Comparison of ENCODE assay signal across 18 mouse cellular contexts in genomic region chr2:128331681-128332080, GRCm38 (mm10).
DNase-seq lines count a peak whose midpoint lies in the region; ATAC-seq lines count a peak whose summit lies in the region.
"Had no signal": no experiment of that assay in that cellular context is flagged by ENCODE, and none has a peak within 500 bp of the region (broad histone marks: within the 10 kb centered on the region; RNA-seq: fewer than 3 reads in every experiment).

No protein-coding gene starts in this region.

- no peaks in the 10 kb centered on the region for H3K36me3 ChIP-seq in embryonic facial prominence, embryonic 11.5 days (replicated peaks; ENCODE audit: control insufficient read depth, insufficient read depth, low read depth, low read length)
- H3K36me3 ChIP-seq in embryonic facial prominence, embryonic 10.5 days (replicated peaks), result no peaks in the 10 kb centered on the region
- no peaks in the 10 kb centered on the region for H3K36me3 ChIP-seq in kidney, embryonic 16.5 days (ENCODE audit: insufficient read depth, low read length)
- no peaks in the 10 kb centered on the region for H3K36me3 ChIP-seq in kidney, embryonic 15.5 days
- H3K36me3 ChIP-seq: embryonic facial prominence, embryonic 15.5 days had no signal

- no peaks in the 10 kb centered on the region for H3K27me3 ChIP-seq in embryonic facial prominence, embryonic 11.5 days (ENCODE audit: control insufficient read depth, insufficient read depth, low read length)
- H3K27me3 ChIP-seq in embryonic facial prominence, embryonic 10.5 days (replicated peaks; ENCODE audit: low read depth, poor library complexity, severe bottlenecking), result 0 out of 2 replicates have a peak, but pooled peaks cover 9% of the 10 kb centered on the region
- no peaks in the 10 kb centered on the region for H3K27me3 ChIP-seq in kidney, embryonic 16.5 days (ENCODE audit: insufficient read depth, low read length)
- peaks cover 13% of the 10 kb centered on the region for H3K27me3 ChIP-seq in kidney, embryonic 15.5 days
- H3K27me3 ChIP-seq: embryonic facial prominence, embryonic 15.5 days had no signal

- ATAC-seq in embryonic facial prominence, embryonic 11.5 days (replicated peaks; ENCODE audit: insufficient number of reproducible peaks, low FRiP score, low TSS enrichment, low read depth), result 0 out of 2 replicates have a peak, but pooled peaks have one; percentile 32
- ATAC-seq in kidney, embryonic 16.5 days (ENCODE audit: low FRiP score, low TSS enrichment), result no peak
- ATAC-seq in kidney, embryonic 15.5 days (replicated peaks; ENCODE audit: low FRiP score), result no peak
- no peak for ATAC-seq in erythroblast, adult 5-6 weeks (replicated peaks; ENCODE audit: low FRiP score, poor library complexity, severe bottlenecking)

- H3K4me1 ChIP-seq in embryonic facial prominence, embryonic 11.5 days (ENCODE audit: control insufficient read depth, insufficient read depth, low read length), result peaks cover 10% of the 10 kb centered on the region; the same call in 1 of the 2 replicates
- H3K4me1 ChIP-seq in embryonic facial prominence, embryonic 10.5 days, result peaks cover 56% of the 10 kb centered on the region
- peaks cover 19% of the 10 kb centered on the region; the same call in 1 of the 2 replicates for H3K4me1 ChIP-seq in kidney, embryonic 16.5 days (ENCODE audit: insufficient read depth, low read length)
- peaks cover 37% of the 10 kb centered on the region for H3K4me1 ChIP-seq in kidney, embryonic 15.5 days

- DNase-seq in embryonic facial prominence, embryonic 11.5 days (ENCODE audit: low spot score), result no peak
- no peak for DNase-seq in embryonic facial prominence, embryonic 10.5 days (ENCODE audit: low spot score)
- peak; percentile 5 for DNase-seq in urinary bladder, adult 2 months (ENCODE audit: low spot score)
- no peak for DNase-seq in urinary bladder, postnatal 36 days (ENCODE audit: low spot score in 2 of 2)
- no peak for DNase-seq in yolk sac, embryonic 10.5 days (ENCODE audit: low spot score)
- DNase-seq: cerebellum, adult 9-11 months; heart, adult 2 months; layer of hippocampus, postnatal 36 days; left cerebral cortex, postnatal 4 days; lung, embryonic 14.5 days; right cerebral cortex, adult 18-20 months; spleen, adult 18-20 months; thymus, adult 18-20 months had no signal

- 71% methylated on average over 8 of the region's 8 CpGs for WGBS in embryonic facial prominence, embryonic 11.5 days
- WGBS in embryonic facial prominence, embryonic 10.5 days, result 73% methylated on average over 8 of the region's 8 CpGs
- 45% methylated on average over 8 of the region's 8 CpGs for WGBS in kidney, embryonic 16.5 days
- WGBS in kidney, embryonic 15.5 days, result 47% methylated on average over 8 of the region's 8 CpGs

- no peak overlapping the region for H3K27ac ChIP-seq in embryonic facial prominence, embryonic 11.5 days (replicated peaks; ENCODE audit: low read depth, low read length)
- H3K27ac ChIP-seq in embryonic facial prominence, embryonic 10.5 days (replicated peaks), result no peak overlapping the region
- no peak overlapping the region for H3K27ac ChIP-seq in kidney, embryonic 16.5 days (ENCODE audit: low read length)
- no peak overlapping the region for H3K27ac ChIP-seq in kidney, embryonic 15.5 days
- H3K27ac ChIP-seq: embryonic facial prominence, embryonic 15.5 days; heart, adult 2 months had no signal

- no peaks in the 10 kb centered on the region for H3K9me3 ChIP-seq in embryonic facial prominence, embryonic 11.5 days (replicated peaks; ENCODE audit: control insufficient read depth, low read length)
- no peaks in the 10 kb centered on the region for H3K9me3 ChIP-seq in embryonic facial prominence, embryonic 10.5 days
- H3K9me3 ChIP-seq in kidney, embryonic 16.5 days (ENCODE audit: low read length), result no peaks in the 10 kb centered on the region
- no peaks in the 10 kb centered on the region for H3K9me3 ChIP-seq in kidney, embryonic 15.5 days (replicated peaks)
- H3K9me3 ChIP-seq: embryonic facial prominence, embryonic 15.5 days had no signal

- H3K4me3 ChIP-seq in embryonic facial prominence, embryonic 11.5 days (ENCODE audit: low read depth, low read length), result no peak overlapping the region
- H3K4me3 ChIP-seq in embryonic facial prominence, embryonic 10.5 days, result no peak overlapping the region
- H3K4me3 ChIP-seq in kidney, embryonic 16.5 days (ENCODE audit: low read length), result no peak overlapping the region
- H3K4me3 ChIP-seq in kidney, embryonic 15.5 days (replicated peaks), result no peak overlapping the region
- H3K4me3 ChIP-seq: embryonic facial prominence, embryonic 15.5 days; heart, adult 2 months had no signal

- no peak overlapping the region for H3K4me2 ChIP-seq in embryonic facial prominence, embryonic 11.5 days (ENCODE audit: low read depth, low read length)
- H3K4me2 ChIP-seq in kidney, embryonic 16.5 days (replicated peaks; ENCODE audit: low read depth, low read length), result peak overlapping the region; percentile 6; the same call in 1 of the 2 replicates
- H3K4me2 ChIP-seq in kidney, embryonic 15.5 days, result no peak overlapping the region
- H3K4me2 ChIP-seq: embryonic facial prominence, embryonic 15.5 days; liver, embryonic 11.5 days; lung, embryonic 14.5 days had no signal

- H3K9ac ChIP-seq in embryonic facial prominence, embryonic 11.5 days (replicated peaks; ENCODE audit: low read length), result no peak overlapping the region
- H3K9ac ChIP-seq in kidney, embryonic 16.5 days (replicated peaks; ENCODE audit: low read length), result no peak overlapping the region
- H3K9ac ChIP-seq in kidney, embryonic 15.5 days, result no peak overlapping the region
- H3K9ac ChIP-seq: embryonic facial prominence, embryonic 15.5 days; lung, embryonic 14.5 days had no signal
